Mouse (Mus musculus) pancreas, adult 10 weeks (tissue): ENCODE results near the gene Hcrtr1. TPM values are rescaled to one million over a fixed set of nuclear protein-coding genes. Genes with fewer than 3 reads are reported as not detected.

Experiments used
- polyA plus RNA-seq: library from polyadenylated mRNA; stranded (reverse); fragments of 350-450 nt; fragmentation: Illumina TruSeq; extraction: RNeasy Lipid Tissue Mini Kit (QIAGEN cat#74804); gene quantifications from one replicate; pipeline ENCODE4 v1.2.3, GENCODE M21; 2015; ENCODE audit warnings: low read depth, low replicate concordance; ENCODE audit not compliant: insufficient read depth

The Hcrtr1 gene
- not detected for polyA plus RNA-seq

DNA sequence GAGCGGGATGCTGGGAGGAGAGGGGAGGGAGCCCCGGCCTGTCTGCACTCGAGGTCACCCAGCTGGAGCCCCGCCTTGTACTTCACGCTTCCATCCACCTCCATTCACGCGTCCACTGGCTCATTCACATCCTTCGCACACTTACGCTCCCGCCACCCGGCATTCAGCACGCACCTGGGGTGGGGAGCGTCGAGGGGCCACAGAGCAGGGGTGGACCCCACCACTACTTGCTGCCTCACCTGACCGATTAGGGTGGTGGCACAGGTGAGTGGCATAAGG lies at the start of gene Hcrtr1:
TSS of gene Hcrtr1 (minus strand) at position 146 of the 279 bp plus-strand sequence.

DNA sequence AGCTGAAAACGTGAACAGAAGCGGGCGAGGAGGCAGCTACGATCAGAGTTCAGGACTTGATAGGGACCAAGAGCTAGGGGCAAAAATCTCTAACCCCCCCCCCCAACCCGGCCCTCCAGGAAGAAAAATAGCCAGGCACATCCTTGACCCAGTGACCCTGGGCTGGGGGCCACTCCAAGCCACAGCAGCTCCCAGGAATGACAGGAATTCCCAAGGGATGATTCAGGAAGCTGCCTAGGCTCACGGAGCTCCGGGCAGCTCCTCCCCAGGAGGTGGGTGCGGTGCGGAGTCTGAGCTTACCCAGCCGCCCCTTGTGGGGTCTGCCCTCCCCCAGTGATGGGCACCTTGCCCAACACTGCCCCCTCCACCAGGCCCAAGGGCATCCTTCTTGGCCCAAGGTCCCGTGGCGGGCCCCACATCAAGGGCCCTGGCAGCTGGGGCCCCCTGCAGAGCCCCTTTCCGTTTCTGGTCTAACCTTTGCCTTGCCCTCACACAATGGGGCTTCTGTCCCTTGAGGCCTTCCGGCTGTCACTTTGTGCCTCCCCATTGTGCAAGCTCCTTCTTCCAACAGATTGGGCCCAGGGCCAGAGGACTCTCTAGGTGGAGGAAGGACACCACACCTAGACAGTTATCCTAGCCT lies 36.0 kb upstream of the Hcrtr1 start, which contains the start of gene Tinagl1:
TSS of gene Tinagl1 (minus strand) at position 51 of the 640 bp plus-strand sequence.

DNA sequence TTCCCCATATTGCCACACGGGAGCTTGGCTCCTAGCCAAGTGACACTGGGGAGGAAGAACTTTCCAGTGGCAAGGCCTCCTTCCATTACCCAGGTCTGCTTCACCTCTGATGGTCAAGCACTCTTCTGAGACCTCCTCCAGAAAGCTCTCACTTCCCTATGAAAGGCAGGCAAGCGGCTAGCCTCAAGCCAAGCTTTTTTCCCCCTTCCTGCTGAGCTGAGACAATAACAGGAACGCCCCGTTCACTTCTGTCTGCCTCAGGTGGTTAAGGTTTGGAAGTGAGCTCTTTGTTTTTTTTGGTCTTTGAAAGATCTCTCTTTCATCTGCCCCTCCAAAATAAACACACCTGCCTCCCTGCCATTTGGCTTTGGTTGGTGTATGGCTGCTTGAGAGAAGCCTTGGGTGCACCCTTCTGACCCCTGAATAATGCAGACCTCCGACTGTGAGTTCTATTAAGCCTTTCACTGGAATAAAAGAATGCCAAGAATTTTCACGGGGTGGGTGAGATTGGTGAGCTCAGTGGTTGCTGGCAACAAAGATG lies 37.0 kb downstream of the Hcrtr1 start, which contains the start of gene Pef1:
TSS of gene Pef1 (plus strand) at position 448 of the 541 bp plus-strand sequence.

Other genes with a start within 250 kb of the Hcrtr1 start
- gene Spocd1, start 210.1 kb downstream of the Hcrtr1 start, polyA plus RNA-seq = not detected
- gene Adgrb2, start 154.5 kb downstream of the Hcrtr1 start, polyA plus RNA-seq = 1.1 TPM
- 15.7 TPM for gene Col16a1, start 91.5 kb downstream of the Hcrtr1 start, polyA plus RNA-seq
- gene Pef1, start 36.8 kb downstream of the Hcrtr1 start, polyA plus RNA-seq = 16.5 TPM
- 42.6 TPM for gene Tinagl1, start 35.8 kb upstream of the Hcrtr1 start, polyA plus RNA-seq
- not detected for gene Gm853, start 83.0 kb upstream of the Hcrtr1 start, polyA plus RNA-seq
- gene Serinc2, start 139.8 kb upstream of the Hcrtr1 start, polyA plus RNA-seq = 2.9 TPM
- gene Fabp3, start 169.2 kb upstream of the Hcrtr1 start, polyA plus RNA-seq = 4.1 TPM
- not detected for gene Gm10570, start 169.3 kb upstream of the Hcrtr1 start, polyA plus RNA-seq
- gene Zcchc17, start 220.6 kb upstream of the Hcrtr1 start, polyA plus RNA-seq = 4.8 TPM
- gene Snrnp40, start 220.8 kb upstream of the Hcrtr1 start, polyA plus RNA-seq = 9.0 TPM